Mouse (Mus musculus) cerebellum, postnatal 4 days (tissue): ENCODE measurements at regions not wholly inside any gene's neighbourhood (a gene's known extent, or its start where the extent isn't known, plus 50 kb on each side); places are given as distances from the start of the nearest gene placed in this dataset.

Experiments used
- DNase-seq, 2 experiments: peaks; one replicate each; pipeline ENCODE4 v3.0.0; 2022; ENCODE audit warnings: low spot score in 2 of 2, mixed read lengths in 1 of 2

GRCm38 (mm10) chr5:74773558-74774429 is 71.1 kb upstream of the Lnx1 start:
- no peak for DNase-seq

DNA sequence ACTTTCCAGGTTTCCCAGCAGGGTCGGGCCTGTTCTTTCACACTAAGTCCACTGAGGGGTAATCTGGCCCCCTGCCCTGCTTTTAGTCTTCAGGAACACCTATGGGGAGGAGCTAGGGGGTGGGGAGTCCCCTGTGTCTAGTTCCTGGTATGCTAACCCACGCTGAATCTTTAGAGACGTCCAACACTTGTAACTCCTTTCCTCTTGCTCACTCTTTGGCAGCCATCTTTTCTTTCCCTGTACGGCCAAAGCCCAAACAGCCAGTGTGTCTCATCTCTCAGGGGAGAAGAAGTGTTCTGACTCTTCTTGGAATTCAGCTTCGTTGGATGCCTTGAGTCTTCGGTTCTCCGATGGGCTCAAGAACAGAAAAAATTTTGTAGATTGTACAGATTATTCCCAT is 68.4 kb upstream of the Lnx1 start:
- DNase-seq: no peak

- no peak for DNase-seq
These were observed 66.3 kb upstream of the Lnx1 start for GRCm38 (mm10) chr5:74769023-74769422.

- no peak for DNase-seq
These were observed 65.3 kb upstream of the Lnx1 start for GRCm38 (mm10) chr5:74767993-74768392.

- no peak for DNase-seq
These were observed 63.5 kb upstream of the Lnx1 start for GRCm38 (mm10) chr5:74766211-74766610.

- peak in 1 of 2 experiments; percentile 32 for DNase-seq
These were observed 62.5 kb upstream of the Lnx1 start for GRCm38 (mm10) chr5:74765061-74765767.

DNA sequence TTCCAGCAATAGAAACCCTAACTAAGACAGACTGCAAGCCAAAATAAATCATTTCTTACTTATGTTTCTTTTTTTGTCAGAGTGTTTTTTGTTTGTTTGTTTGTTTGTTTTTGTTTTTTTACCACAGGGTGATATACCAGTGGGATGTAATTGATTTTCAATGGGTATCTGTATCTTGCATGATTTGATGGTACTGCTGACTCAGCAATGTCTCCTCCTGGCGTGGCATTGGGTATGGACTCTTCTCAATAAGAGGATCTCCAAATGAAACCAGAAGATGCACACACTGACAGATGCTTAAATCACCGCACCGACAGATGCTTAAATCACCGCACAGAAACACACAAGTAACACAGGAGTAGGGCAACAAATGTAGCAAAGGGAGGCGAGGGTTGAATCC is 54.8 kb upstream of the Lnx1 start:
- DNase-seq: no peak

- no peak for DNase-seq
These were observed 50.2 kb upstream of the Lnx1 start for GRCm38 (mm10) chr5:74752961-74753360.
